Mouse (Mus musculus) heart, embryonic 11.5 days (tissue): ENCODE data around the gene Tmem86a. TPM values are rescaled to one million over a fixed set of nuclear protein-coding genes. Genes with fewer than 3 reads are reported as not detected.
"Not testable (repeated sequence)": the region's sequence is repeated elsewhere in the genome, so short reads cannot be mapped to it uniquely, and the experiment has no call there.

ENCODE experiments used
- ATAC-seq: fragments of 200-750 bp; cut with Nextera tagmentation; replicated peaks from 2 replicates; pipeline ENCODE4 v1.8.0; 2017; ENCODE audit warnings: moderate library complexity; ENCODE audit not compliant: insufficient number of reproducible peaks, low FRiP score, low TSS enrichment
- H3K27ac ChIP-seq: fragments of 300-500 bp; sonication (generic); 2 replicates; pipeline ENCODE4 v1.5.1; 2014; ENCODE audit warnings: mild to moderate bottlenecking, low read depth, low read length
- H3K27me3 ChIP-seq: fragments of 300-500 bp; sonication (generic); 2 replicates; pipeline ENCODE4 v1.6.1; 2014; ENCODE audit warnings: mild to moderate bottlenecking, low read length, mixed read lengths; ENCODE audit not compliant: control insufficient read depth, insufficient read depth
- H3K36me3 ChIP-seq: fragments of 300-500 bp; sonication (generic); 2 replicates; pipeline ENCODE4 v1.6.1; 2014; ENCODE audit warnings: mild to moderate bottlenecking, low read length, moderate library complexity, mixed read lengths; ENCODE audit not compliant: control insufficient read depth, insufficient read depth
- H3K4me1 ChIP-seq: fragments of 300-500 bp; sonication (generic); 2 replicates; pipeline ENCODE4 v1.6.1; 2014; ENCODE audit warnings: low read length; ENCODE audit not compliant: control insufficient read depth, insufficient read depth
- H3K4me2 ChIP-seq: fragments of 300-500 bp; sonication (generic); 2 replicates; pipeline ENCODE4 v1.6.1; 2014; ENCODE audit warnings: mild to moderate bottlenecking, moderate library complexity
- H3K4me3 ChIP-seq: fragments of 300-500 bp; sonication (generic); 2 replicates; pipeline ENCODE4 v1.5.1; 2014; ENCODE audit warnings: low read depth, low read length
- H3K9ac ChIP-seq: fragments of 300-500 bp; sonication (generic); 2 replicates; pipeline ENCODE4 v1.6.1; 2014; ENCODE audit warnings: mild to moderate bottlenecking, low read depth, low read length, moderate library complexity
- H3K9me3 ChIP-seq: fragments of 300-500 bp; sonication (generic); replicated peaks from 2 replicates; pipeline ENCODE4 v1.6.1; 2016; ENCODE audit warnings: low read length; ENCODE audit not compliant: control insufficient read depth
- WGBS: fragments of 180-500 bp; shearing (Covaris S2); extraction: QIAGEN DNeasy Blood & Tissue Kit; methylation state at CpG from one replicate; pipeline ENCODE4 v1.1.7; 2014; ENCODE audit not compliant: insufficient replicate concordance; 5-methylcytosine and 5-hydroxymethylcytosine counted together
- polyA plus RNA-seq: library from polyadenylated mRNA; unstranded; fragments of >200 nt; fragmentation: Nextera tagmentation; extraction: Ambion mirVana; gene quantifications from 2 replicates; pipeline ENCODE4 v1.2.1, GENCODE M21; 2014

Gene Tmem86a
- polyA plus RNA-seq, 1 experiment from 2014 or later: 13.7 TPM

GRCm38 (mm10) chr7:47023530-47023929 is 26.9 kb upstream of the Tmem86a start:
- Histone ChIP-seq H3K27ac (no peak overlapping the region), H3K4me3 (no peak overlapping the region), H3K36me3 (no peaks in the 10 kb centered on the region), H3K4me1 (no peaks in the 10 kb centered on the region), H3K9me3 (no peaks in the 10 kb centered on the region), H3K27me3 (no peaks in the 10 kb centered on the region), H3K4me2 (no peak overlapping the region), H3K9ac (no peak overlapping the region)
- 12% methylated on average over 6 of the region's 6 CpGs for WGBS
- no peak for ATAC-seq

- ATAC-seq: no peak
- Histone ChIP-seq H3K9me3 (no peaks in the 10 kb centered on the region), H3K4me3 (no peak overlapping the region), H3K27me3 (no peaks in the 10 kb centered on the region), H3K4me2 (no peak overlapping the region), H3K9ac (no peak overlapping the region), H3K27ac (no peak overlapping the region), H3K36me3 (no peaks in the 10 kb centered on the region), H3K4me1 (no peaks in the 10 kb centered on the region)
- WGBS: 85% methylated on average over 7 of the region's 7 CpGs
These were observed 25.9 kb upstream of the Tmem86a start for GRCm38 (mm10) chr7:47024454-47024853.

- WGBS: 69% methylated on average over 9 of the region's 9 CpGs
- no peak for ATAC-seq
These were observed 25.0 kb upstream of the Tmem86a start for GRCm38 (mm10) chr7:47025429-47025828.

GRCm38 (mm10) chr7:47026899-47027298 is 23.5 kb upstream of the Tmem86a start:
- H3K36me3 ChIP-seq, H3K4me2 ChIP-seq, H3K27me3 ChIP-seq, ATAC-seq, H3K9ac ChIP-seq, H3K27ac ChIP-seq, H3K9me3 ChIP-seq, H3K4me1 ChIP-seq, H3K4me3 ChIP-seq: not testable (repeated sequence)
- 88% methylated on average over 3 of the region's 3 CpGs for WGBS

More at GRCm38 (mm10) chr7:47025429-47025828, 25.0 kb upstream of the Tmem86a start:
- no peaks in the 10 kb centered on the region for H3K9me3 ChIP-seq
- no peak overlapping the region for H3K4me3 ChIP-seq
- H3K27ac ChIP-seq: no peak overlapping the region
- no peak overlapping the region for H3K4me2 ChIP-seq
- H3K27me3 ChIP-seq: no peaks in the 10 kb centered on the region
- no peaks in the 10 kb centered on the region for H3K4me1 ChIP-seq
- no peak overlapping the region for H3K9ac ChIP-seq
- no peaks in the 10 kb centered on the region for H3K36me3 ChIP-seq

GRCm38 (mm10) chr7:47027520-47027919 is 22.9 kb upstream of the Tmem86a start:
- H3K4me2 ChIP-seq: no peak overlapping the region
- no peak for ATAC-seq
- 84% methylated on average over 1 of the region's 1 CpGs for WGBS

GRCm38 (mm10) chr7:47030517-47031193 is 19.7 kb upstream of the Tmem86a start:
- ATAC-seq: no peak
- WGBS: 81% methylated on average over 9 of the region's 9 CpGs
- Histone ChIP-seq H3K27me3 (no peaks in the 10 kb centered on the region), H3K4me2 (no peak overlapping the region), H3K9ac (no peak overlapping the region), H3K27ac (no peak overlapping the region), H3K9me3 (no peaks in the 10 kb centered on the region), H3K36me3 (no peaks in the 10 kb centered on the region), H3K4me3 (no peak overlapping the region), H3K4me1 (no peaks in the 10 kb centered on the region)

More at GRCm38 (mm10) chr7:47027520-47027919, 22.9 kb upstream of the Tmem86a start:
- Histone ChIP-seq H3K4me1 (no peaks in the 10 kb centered on the region), H3K9ac (no peak overlapping the region), H3K4me3 (no peak overlapping the region), H3K36me3 (no peaks in the 10 kb centered on the region), H3K27me3 (no peaks in the 10 kb centered on the region), H3K27ac (no peak overlapping the region), H3K9me3 (no peaks in the 10 kb centered on the region)

- no peak for ATAC-seq
- no peak overlapping the region for H3K4me3 ChIP-seq
- H3K36me3 ChIP-seq: no peaks in the 10 kb centered on the region
- H3K9me3 ChIP-seq: no peaks in the 10 kb centered on the region
- H3K9ac ChIP-seq: no peak overlapping the region
- H3K4me2 ChIP-seq: no peak overlapping the region
- 71% methylated on average over 4 of the region's 4 CpGs for WGBS
- H3K27ac ChIP-seq: no peak overlapping the region
- H3K4me1 ChIP-seq: no peaks in the 10 kb centered on the region
- H3K27me3 ChIP-seq: no peaks in the 10 kb centered on the region
These were observed 19.0 kb upstream of the Tmem86a start for GRCm38 (mm10) chr7:47031371-47031770.

- Histone ChIP-seq H3K36me3 (no peaks in the 10 kb centered on the region), H3K4me2 (no peak overlapping the region), H3K27ac (no peak overlapping the region), H3K9ac (no peak overlapping the region), H3K9me3 (no peaks in the 10 kb centered on the region), H3K27me3 (no peaks in the 10 kb centered on the region), H3K4me3 (no peak overlapping the region), H3K4me1 (no peaks in the 10 kb centered on the region)
- WGBS: 85% methylated on average over 4 of the region's 4 CpGs
- ATAC-seq: no peak
These were observed 15.5 kb upstream of the Tmem86a start for GRCm38 (mm10) chr7:47034785-47035384.

- no peaks in the 10 kb centered on the region for H3K9me3 ChIP-seq
- WGBS: 81% methylated on average over 8 of the region's 8 CpGs
- ATAC-seq: no peak
These were observed 15.0 kb upstream of the Tmem86a start for GRCm38 (mm10) chr7:47035426-47035825.

More at GRCm38 (mm10) chr7:47035426-47035825, 15.0 kb upstream of the Tmem86a start:
- Histone ChIP-seq H3K27me3 (no peaks in the 10 kb centered on the region), H3K4me2 (no peak overlapping the region), H3K4me1 (no peaks in the 10 kb centered on the region), H3K36me3 (no peaks in the 10 kb centered on the region), H3K4me3 (no peak overlapping the region), H3K9ac (no peak overlapping the region), H3K27ac (no peak overlapping the region)
